Mouse (Mus musculus): ENCODE results near the gene Trp53i13. TPM values are rescaled to one million over a fixed set of nuclear protein-coding genes. Genes with fewer than 3 reads are reported as not detected.

Gene Trp53i13
- polyA plus RNA-seq, 1 experiment from 2014 or later = 55.2 TPM

- WGBS = 49% methylated on average over 5 of the region's 5 CpGs
- H3K27me3 ChIP-seq = peaks cover 45% of the 10 kb centered on the region
- H3K4me1 ChIP-seq = peaks cover 49% of the 10 kb centered on the region
- no peaks in the 10 kb centered on the region for H3K9me3 ChIP-seq
- H3K36me3 ChIP-seq = no peaks in the 10 kb centered on the region
- no peak overlapping the region for H3K9ac ChIP-seq
- H3K4me3 ChIP-seq = no peak overlapping the region
- H3K4me2 ChIP-seq = no peak overlapping the region
- ATAC-seq (ENCODE audit: insufficient number of reproducible peaks, insufficient read depth, low FRiP score, low TSS enrichment, low read depth) = no peak
- H3K27ac ChIP-seq = no peak overlapping the region
Observed at GRCm38 (mm10) chr11:77516553-77517425, 1.0 kb upstream of the Trp53i13 start.

- no peak within 1 kb of the TSS for H3K27ac ChIP-seq
- no peaks in the 10 kb centered on the region for H3K9me3 ChIP-seq
- WGBS = under 1% methylated on average over 72 of the region's 72 CpGs
- H3K27me3 ChIP-seq = peaks cover 45% of the 10 kb centered on the region
- no peak for ATAC-seq (ENCODE audit: insufficient number of reproducible peaks, insufficient read depth, low FRiP score, low TSS enrichment, low read depth)
- peak within 1 kb of the TSS; percentile 70 for H3K9ac ChIP-seq
- 0 out of 2 replicates have a peak, but pooled peaks cover 3% of the 10 kb centered on the region for H3K36me3 ChIP-seq
- H3K4me1 ChIP-seq = peaks cover 47% of the 10 kb centered on the region
- H3K4me3 ChIP-seq = peak within 1 kb of the TSS; percentile 67
- peak within 1 kb of the TSS; percentile 98 for H3K4me2 ChIP-seq
Observed at GRCm38 (mm10) chr11:77514832-77515636, 746 bp downstream of the Trp53i13 start, which contains the start of gene Abhd15. Abhd15 (plus strand) TSS chr11:77515121.

- peak overlapping the region; percentile 69 for H3K9ac ChIP-seq
- 6% methylated on average over 19 of the region's 19 CpGs for WGBS
- no peak for ATAC-seq (ENCODE audit: insufficient number of reproducible peaks, insufficient read depth, low FRiP score, low TSS enrichment, low read depth)
- H3K4me3 ChIP-seq = peak overlapping the region; percentile 67
- H3K27me3 ChIP-seq = peaks cover 45% of the 10 kb centered on the region
- H3K4me1 ChIP-seq = peaks cover 44% of the 10 kb centered on the region
- H3K4me2 ChIP-seq = peak overlapping the region; percentile 98
- H3K36me3 ChIP-seq = peaks cover 6% of the 10 kb centered on the region; the same call in 1 of the 2 replicates
- no peak overlapping the region for H3K27ac ChIP-seq
- no peaks in the 10 kb centered on the region for H3K9me3 ChIP-seq
Observed at GRCm38 (mm10) chr11:77514281-77514831, 1.4 kb downstream of the Trp53i13 start.

- peaks cover 10% of the 10 kb centered on the region for H3K36me3 ChIP-seq
- ATAC-seq (ENCODE audit: insufficient number of reproducible peaks, insufficient read depth, low FRiP score, low TSS enrichment, low read depth) = no peak
- 8% methylated on average over 10 of the region's 10 CpGs for WGBS
- peaks cover 43% of the 10 kb centered on the region for H3K27me3 ChIP-seq
- peak overlapping the region; percentile 98 for H3K4me2 ChIP-seq
- peak overlapping the region; percentile 17; the same call in 1 of the 2 replicates for H3K27ac ChIP-seq
- peak overlapping the region; percentile 67 for H3K4me3 ChIP-seq
- no peaks in the 10 kb centered on the region for H3K9me3 ChIP-seq
- H3K4me1 ChIP-seq = peaks cover 43% of the 10 kb centered on the region
- H3K9ac ChIP-seq = peak overlapping the region; percentile 70
Observed at GRCm38 (mm10) chr11:77513811-77514170, 2.0 kb downstream of the Trp53i13 start.

- Histone ChIP-seq H3K36me3 (peaks cover 15% of the 10 kb centered on the region), H3K4me1 (peaks cover 50% of the 10 kb centered on the region), H3K9me3 (no peaks in the 10 kb centered on the region), H3K9ac (peak overlapping the region; percentile 86), H3K4me3 (peak overlapping the region; percentile 67), H3K27ac (peak overlapping the region; percentile 68), H3K4me2 (peak overlapping the region; percentile 98), H3K27me3 (peaks cover 38% of the 10 kb centered on the region)
- ATAC-seq (ENCODE audit: insufficient number of reproducible peaks, insufficient read depth, low FRiP score, low TSS enrichment, low read depth) = peak; percentile 62
- under 1% methylated on average over 66 of the region's 84 CpGs for WGBS
Observed at GRCm38 (mm10) chr11:77512891-77513810, 2.6 kb downstream of the Trp53i13 start.

GRCm38 (mm10) chr11:77511336-77511735, 4.4 kb downstream of the Trp53i13 start:
- ATAC-seq (ENCODE audit: insufficient number of reproducible peaks, insufficient read depth, low FRiP score, low TSS enrichment, low read depth) = no peak
- no peak overlapping the region for H3K4me3 ChIP-seq
- H3K4me1 ChIP-seq = peaks cover 61% of the 10 kb centered on the region

GRCm38 (mm10) chr11:77508068-77509021, 7.4 kb downstream of the Trp53i13 start:
- Histone ChIP-seq H3K4me3 (peak overlapping the region; percentile 41), H3K4me2 (peak overlapping the region; percentile 76), H3K9me3 (no peaks in the 10 kb centered on the region), H3K4me1 (peaks cover 39% of the 10 kb centered on the region), H3K27ac (peak overlapping the region; percentile 69), H3K36me3 (peaks cover 59% of the 10 kb centered on the region), H3K27me3 (no peaks in the 10 kb centered on the region), H3K9ac (peak overlapping the region; percentile 72)
- WGBS = 18% methylated on average over 49 of the region's 49 CpGs
- ATAC-seq (ENCODE audit: insufficient number of reproducible peaks, insufficient read depth, low FRiP score, low TSS enrichment, low read depth) = peak; percentile 57; the same call in 1 of the 2 replicates

More at GRCm38 (mm10) chr11:77511336-77511735, 4.4 kb downstream of the Trp53i13 start:
- 67% methylated on average over 5 of the region's 5 CpGs for WGBS
- no peaks in the 10 kb centered on the region for H3K9me3 ChIP-seq
- peaks cover 24% of the 10 kb centered on the region for H3K27me3 ChIP-seq
- peaks cover 29% of the 10 kb centered on the region for H3K36me3 ChIP-seq
- no peak overlapping the region for H3K27ac ChIP-seq
- peak overlapping the region; percentile 98 for H3K4me2 ChIP-seq
- no peak overlapping the region for H3K9ac ChIP-seq

GRCm38 (mm10) chr11:77507426-77507825, 8.4 kb downstream of the Trp53i13 start:
- Histone ChIP-seq H3K4me3 (no peak overlapping the region), H3K9me3 (no peaks in the 10 kb centered on the region), H3K4me2 (no peak overlapping the region), H3K9ac (no peak overlapping the region), H3K27me3 (no peaks in the 10 kb centered on the region), H3K27ac (no peak overlapping the region), H3K4me1 (peaks cover 48% of the 10 kb centered on the region), H3K36me3 (peaks cover 68% of the 10 kb centered on the region)
- 64% methylated on average over 4 of the region's 4 CpGs for WGBS
- ATAC-seq (ENCODE audit: insufficient number of reproducible peaks, insufficient read depth, low FRiP score, low TSS enrichment, low read depth) = no peak

GRCm38 (mm10) chr11:77506941-77507340, 8.8 kb downstream of the Trp53i13 start:
- Histone ChIP-seq H3K4me3 (no peak overlapping the region), H3K4me2 (no peak overlapping the region), H3K9me3 (no peaks in the 10 kb centered on the region), H3K36me3 (peaks cover 73% of the 10 kb centered on the region), H3K9ac (no peak overlapping the region), H3K27me3 (no peaks in the 10 kb centered on the region), H3K27ac (no peak overlapping the region), H3K4me1 (peaks cover 44% of the 10 kb centered on the region)
- ATAC-seq (ENCODE audit: insufficient number of reproducible peaks, insufficient read depth, low FRiP score, low TSS enrichment, low read depth) = no peak
- WGBS = 74% methylated on average over 6 of the region's 6 CpGs

- Histone ChIP-seq H3K4me3 (no peak overlapping the region), H3K9me3 (no peaks in the 10 kb centered on the region), H3K4me2 (no peak overlapping the region), H3K36me3 (peaks cover 74% of the 10 kb centered on the region), H3K27ac (no peak overlapping the region), H3K9ac (no peak overlapping the region), H3K4me1 (peaks cover 39% of the 10 kb centered on the region), H3K27me3 (no peaks in the 10 kb centered on the region)
- WGBS = 88% methylated on average over 14 of the region's 14 CpGs
- ATAC-seq (ENCODE audit: insufficient number of reproducible peaks, insufficient read depth, low FRiP score, low TSS enrichment, low read depth) = no peak
Observed at GRCm38 (mm10) chr11:77506273-77506672, 9.5 kb downstream of the Trp53i13 start.

All from embryonic facial prominence, embryonic 13.5 days (tissue).